Mouse (Mus musculus): ENCODE measurements around the gene Ephx3.
A peak's percentile ranks its signal among the peaks of the same experiment; 100 is the strongest.

The Ephx3 gene

DNA sequence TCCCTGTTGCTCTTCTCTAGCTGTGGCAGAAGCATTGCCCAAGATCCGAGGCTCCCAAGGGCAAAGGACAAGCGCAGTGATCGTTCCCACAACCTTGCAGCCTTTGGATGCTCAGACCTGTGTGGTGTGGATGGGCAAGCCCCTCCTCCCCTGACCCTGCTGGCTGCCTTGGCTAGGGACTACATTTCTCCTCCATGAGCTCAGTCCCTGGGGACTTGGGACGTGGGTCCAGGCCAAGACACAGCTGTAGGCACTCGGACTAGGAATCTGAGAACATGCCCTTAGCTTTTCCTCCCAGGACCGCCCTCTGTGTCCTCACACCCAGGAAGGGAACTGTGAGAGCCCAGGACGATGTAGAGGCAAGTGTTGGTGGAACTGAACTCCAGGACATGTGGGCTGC, 16.2 kb downstream of the Ephx3 start:
- DNase-seq (ENCODE audit: extremely low spot score), result no peak

DNA sequence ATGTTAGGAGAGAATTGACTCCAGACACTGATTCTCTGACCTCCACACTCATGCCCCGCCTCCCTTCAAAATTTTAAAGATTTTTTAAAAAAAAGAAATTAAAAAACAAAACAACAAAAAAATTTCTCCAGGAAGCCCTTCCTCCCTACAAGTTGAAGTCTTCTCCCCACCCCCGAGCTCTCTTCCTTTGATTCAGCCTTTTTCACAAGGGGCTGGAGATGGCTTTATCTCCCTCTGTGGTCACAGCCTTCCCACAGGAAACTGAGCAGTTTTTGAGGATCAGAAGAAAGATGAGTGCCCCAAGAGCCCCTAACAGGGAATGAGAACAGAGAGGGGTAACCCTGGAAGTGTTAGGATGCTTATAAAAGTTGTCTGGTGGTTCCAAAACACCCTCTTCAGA, 16.9 kb downstream of the Ephx3 start:
- no peak for DNase-seq (ENCODE audit: extremely low spot score)

DNA sequence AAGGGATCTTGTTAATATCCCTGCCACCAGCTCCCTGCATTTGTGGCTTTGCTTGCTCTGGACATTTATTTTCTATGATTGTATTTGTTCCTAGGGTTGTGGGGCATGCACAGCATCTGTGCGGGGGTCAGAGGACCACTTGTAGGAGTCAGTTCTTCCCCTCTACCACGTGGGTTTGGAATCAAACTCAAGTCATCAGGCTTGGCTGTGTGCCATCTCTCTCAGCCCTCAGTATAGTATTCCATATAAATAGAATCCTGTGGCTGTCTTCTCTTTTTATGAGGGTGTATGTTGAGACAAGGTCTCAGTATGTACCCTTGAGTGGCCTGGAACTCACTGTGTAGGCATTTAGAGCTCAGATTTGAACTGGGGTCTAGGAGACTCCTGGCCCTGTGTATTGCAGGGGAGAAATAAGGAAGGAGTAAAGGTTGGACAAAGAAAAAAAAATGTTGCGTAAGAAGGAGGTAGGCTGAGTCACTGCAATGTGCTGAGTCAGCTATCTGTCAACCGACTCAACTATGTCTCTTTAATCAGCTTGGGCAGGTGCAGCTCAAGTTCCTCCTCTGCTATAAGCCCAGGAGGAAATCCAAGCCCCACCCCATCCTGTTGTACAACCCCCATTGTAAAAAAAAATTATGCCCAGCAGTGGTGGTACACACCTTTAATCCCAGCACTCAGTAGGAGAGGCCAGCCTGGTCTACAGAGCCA, 19.7 kb downstream of the Ephx3 start:
- DNase-seq (ENCODE audit: extremely low spot score), result no peak

DNA sequence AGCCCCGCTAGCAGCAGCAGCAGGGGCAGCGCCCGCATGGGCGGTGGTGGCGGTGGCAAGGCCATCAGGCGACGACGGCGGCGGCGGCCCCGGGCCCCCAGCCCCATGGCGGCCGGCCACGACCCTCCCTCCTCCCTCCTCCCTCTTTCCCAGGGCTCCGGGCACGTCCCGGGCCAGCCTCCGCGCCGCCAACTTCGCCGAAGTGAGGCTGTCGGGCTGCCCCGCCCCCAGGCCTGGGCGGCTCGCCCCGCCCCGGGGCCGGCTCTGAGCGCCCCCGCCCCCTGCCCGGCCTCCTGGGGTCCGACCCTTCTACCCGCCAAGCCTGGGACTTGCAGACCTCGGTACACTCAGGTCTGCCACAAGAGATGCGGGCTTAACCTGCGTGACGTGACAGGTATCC, 22.7 kb downstream of the Ephx3 start, which contains the start of gene Notch3:
TSS of gene Notch3 (minus strand) at position 166 of the 400 bp plus-strand sequence.
- peak; percentile 88 for DNase-seq (ENCODE audit: extremely low spot score)

DNA sequence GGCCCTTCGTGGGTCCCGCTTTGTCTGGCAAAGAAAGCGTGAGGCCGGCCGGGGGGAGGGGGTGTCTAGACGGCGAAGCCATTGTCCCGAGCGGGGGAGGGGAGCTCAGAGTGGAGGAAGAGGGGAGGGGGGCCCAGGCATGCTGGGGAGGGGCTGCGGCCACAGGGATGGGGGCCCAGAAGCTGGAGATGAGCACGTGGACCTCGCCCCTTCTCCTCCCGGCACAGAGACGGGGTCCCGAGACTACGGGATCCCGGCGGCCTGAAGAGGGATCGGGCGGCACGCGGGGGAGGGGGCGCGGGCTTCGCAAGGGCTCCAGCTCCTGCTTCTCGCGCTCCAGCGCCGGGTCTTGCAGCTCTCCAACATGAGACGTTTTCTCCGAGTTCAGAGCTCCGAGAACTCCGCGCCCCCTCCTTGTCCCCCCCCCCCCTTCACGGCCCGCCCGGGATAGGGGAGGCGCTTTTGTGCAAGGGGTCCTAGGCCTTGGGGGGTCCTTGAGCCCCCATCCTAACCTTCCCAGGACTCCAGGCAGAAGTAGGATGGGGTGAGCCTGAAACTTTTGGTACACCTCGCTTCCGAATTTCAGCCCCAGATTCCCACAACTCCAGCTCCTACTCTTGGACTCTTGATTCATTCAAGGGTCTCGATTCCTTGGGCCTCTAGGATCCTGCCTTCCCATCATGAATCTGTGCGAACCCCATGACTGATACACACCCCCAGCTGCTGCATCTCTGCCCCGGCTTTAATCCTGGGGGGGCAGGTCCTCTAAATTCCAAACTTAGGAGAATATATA, 23.4 kb downstream of the Ephx3 start:
- peak; percentile 95 for DNase-seq (ENCODE audit: extremely low spot score)

DNA sequence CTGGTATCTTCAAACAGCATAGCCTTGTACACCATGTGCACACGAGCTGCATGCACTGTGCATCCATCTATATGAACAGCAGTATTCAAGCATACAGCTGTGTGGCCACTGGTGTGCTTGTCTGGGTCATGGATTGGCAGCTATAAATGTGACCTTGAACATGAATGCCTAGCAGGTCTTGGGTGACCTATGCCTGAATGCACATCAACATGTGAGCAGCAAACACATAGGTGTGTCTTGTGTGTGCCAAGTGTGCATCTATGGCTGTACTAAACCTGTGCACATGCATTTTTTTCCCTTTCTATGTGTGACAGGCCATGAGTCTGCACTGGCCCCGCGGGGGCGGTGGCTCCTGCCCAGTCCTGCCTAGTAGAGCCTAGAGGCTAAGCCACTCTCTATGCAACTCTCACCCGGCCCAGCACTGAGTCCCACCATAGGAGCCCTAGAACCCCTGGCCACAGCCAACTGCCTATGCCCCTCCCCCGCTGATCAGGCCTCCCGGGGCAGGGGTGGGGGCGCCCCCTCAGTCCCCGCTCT, 24.0 kb downstream of the Ephx3 start:
- DNase-seq (ENCODE audit: extremely low spot score), result no peak

DNA sequence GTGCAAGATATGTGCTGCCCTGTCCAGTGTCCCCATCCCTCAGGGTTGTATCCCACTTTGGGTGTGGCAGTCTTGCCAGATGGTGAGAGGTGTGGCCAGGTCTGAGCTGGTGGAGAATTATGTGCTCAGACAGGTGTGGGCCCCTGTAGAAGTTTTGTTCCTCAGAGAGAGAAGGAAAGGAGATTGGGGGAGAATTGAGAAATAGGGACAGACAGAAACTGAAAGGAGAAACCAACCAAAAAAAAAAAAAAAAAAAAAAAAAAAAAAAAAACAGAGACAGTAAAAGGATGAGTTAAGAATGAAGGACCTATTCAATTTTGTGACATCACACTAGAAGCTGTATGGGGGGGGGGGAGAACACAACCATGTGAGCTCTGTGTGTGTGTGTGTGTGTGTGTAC, 24.6 kb downstream of the Ephx3 start:
- no peak for DNase-seq (ENCODE audit: extremely low spot score)

DNA sequence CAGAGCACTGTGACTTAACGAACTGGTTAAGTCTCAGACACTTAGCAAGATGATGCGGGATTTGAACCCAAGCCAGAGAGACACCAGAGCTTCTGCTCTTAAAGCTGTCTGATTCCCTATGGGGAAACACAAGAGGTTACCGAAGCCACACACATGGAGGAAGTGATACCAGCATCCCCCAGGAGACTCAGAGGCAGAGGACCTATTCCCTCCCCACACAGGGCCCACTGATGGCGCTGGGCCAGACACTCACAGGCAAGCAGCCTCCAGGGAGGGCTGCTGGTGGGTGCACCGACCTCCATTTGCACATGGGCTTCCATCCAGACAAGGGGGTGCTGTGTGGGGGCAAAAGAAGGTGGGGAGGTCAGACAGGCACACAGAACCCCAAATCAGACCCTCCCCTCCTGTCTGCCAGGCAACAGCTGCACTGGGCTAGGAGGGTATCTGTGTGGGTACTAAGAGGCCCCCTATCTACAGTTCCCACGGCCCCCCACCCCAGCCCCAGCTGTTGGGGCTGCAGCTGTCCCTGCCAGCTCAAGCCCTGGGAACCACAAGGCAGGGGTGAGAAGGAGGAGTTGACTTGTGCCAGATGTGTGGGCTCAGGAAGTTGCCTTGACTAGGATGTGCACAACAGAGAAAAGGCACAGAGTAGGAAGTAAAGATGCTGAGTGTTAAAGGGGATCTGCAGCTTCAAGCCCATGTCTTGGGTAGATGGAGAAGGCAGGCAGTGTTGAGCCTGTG, 25.3 kb downstream of the Ephx3 start:
- DNase-seq (ENCODE audit: extremely low spot score), result no peak

DNA sequence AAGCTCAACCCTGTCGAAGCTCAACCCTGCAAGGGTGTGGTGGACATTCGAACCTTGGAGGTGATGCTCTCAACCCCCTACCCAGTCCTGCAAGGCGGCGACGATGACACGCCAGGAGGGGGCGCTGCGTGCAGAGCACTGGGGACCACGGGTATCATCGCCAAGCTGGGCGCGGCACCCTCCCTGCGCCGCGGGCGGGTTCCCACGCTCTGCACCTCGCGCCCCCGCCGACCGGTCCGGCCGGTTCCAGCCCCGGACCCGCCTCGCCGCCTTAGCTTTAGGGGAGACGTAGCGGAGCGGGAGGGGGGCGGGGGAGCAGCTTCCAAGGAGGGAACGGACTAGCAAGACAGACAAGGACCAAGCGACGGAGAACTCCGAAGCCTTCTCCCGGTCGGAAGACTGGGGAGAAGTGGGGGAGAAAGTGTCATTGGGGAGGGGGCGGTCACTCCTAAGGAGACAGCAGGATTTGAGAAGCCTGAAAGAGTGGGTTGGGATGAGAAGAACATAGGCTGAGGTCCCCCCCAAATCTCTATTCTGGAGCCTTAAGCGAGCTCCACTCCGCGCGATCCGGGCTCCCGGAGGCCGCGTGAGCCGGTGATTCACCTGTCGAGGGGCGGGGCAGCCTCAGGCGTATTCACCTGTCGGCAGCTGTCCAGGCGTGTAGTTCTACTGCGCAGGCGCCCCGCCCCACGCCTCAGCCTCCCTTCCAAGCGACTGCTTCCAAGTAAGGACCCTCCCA, 27.1 kb downstream of the Ephx3 start:
- DNase-seq (ENCODE audit: extremely low spot score), result peak; percentile 78

DNA sequence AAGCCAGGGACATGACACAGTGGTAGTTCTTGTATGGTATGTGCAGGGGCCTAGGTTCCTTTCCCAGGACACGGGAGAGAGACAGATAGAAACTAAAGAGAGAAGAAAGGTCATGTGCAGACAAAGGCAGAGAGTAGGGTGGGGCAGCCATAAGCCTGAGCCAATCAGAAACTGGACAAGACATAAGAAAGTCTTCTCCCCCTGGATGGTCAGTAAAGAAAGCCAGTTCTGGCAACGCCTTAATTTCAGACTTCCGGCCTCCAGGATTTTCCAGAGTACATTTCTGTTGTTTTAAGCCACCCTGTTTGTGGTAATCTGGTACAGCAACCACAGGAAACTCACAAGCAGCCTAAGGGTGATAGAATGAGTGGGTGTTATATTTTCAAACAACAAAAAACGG, 28.5 kb downstream of the Ephx3 start:
- no peak for DNase-seq (ENCODE audit: extremely low spot score)

DNA sequence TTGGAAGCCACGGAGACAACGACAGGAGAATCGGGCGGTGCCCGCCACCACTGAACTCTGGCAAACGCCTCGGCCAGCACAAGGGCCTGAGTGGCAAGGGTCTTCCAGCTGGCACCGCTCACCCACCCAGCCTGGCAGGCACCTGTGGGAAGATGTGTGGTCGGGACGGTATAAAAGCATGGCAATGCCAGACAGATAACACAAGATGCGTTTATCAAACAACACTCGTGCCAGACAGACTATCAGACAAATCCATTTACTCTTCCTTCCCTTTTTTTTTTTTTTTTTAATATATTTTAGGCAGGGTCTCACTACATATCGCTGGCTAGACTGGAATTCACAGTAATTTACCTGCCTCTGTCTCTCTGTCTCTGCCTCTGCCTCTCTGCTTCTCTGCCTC, 30.5 kb downstream of the Ephx3 start:
- DNase-seq (ENCODE audit: extremely low spot score), result no peak

DNA sequence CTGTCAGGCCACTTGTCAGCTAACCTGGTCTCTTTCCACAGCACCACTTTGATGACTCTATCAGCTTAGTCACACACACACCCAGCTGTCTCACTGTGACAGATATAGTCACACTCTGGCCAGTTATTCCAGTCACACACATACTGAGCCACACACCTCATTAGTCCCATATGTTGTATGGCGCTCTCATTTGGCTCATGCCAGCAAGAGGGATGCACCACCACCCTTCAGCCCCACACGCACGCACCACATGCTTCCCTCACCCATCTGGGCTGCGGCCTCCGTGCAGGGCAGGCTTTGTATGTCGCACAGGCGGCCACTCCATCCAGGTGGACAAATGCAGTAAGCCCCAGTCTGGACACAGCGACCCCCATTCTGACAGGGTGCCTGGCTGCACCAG, 42.6 kb downstream of the Ephx3 start:
- no peak for DNase-seq (ENCODE audit: extremely low spot score)

DNA sequence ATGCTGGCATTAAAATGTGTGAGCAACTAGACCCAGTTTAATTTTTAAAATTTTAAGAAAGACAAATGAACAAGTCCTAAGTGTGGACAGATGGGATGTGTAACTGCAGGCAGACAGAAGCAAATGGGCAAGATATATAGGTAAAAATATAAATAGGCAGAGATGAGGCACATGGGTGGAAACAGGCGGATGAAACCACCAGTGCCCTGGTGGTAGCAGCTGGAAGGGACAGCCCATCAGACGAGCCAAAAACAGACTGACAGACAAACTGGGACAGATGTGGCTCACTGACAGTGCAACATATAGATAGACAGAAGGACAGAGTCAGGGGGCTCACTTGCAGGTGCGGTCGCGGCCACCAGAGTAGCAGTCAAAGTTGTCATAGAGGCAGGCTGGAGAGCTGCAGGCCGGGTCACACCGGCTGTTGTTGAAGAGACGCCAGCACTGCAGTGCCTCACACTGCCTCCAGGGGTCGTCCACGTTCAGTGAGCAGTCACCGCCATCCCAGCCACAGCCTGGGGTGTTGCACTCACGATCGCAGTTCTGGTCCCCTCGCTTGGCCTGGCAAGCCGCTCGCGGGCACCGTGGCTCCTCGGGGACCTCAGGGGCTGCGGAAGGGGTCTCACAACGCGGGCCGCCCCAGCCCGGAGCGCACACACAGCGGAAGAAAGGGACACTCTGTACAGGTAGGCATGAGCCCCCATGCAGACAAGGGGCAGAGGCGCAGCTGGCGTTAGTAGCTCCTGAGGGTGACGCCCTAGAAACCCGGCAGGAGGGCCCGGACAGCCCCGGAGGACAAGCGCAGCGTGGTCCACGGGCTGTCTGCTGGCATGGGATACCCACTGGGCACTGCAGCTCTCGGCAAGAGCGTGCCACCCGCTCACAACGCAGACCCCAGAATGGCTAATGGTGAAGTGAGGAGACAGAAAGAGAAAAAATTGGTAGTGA, 46.2 kb downstream of the Ephx3 start:
- DNase-seq (ENCODE audit: extremely low spot score), result peak; percentile 79

DNA sequence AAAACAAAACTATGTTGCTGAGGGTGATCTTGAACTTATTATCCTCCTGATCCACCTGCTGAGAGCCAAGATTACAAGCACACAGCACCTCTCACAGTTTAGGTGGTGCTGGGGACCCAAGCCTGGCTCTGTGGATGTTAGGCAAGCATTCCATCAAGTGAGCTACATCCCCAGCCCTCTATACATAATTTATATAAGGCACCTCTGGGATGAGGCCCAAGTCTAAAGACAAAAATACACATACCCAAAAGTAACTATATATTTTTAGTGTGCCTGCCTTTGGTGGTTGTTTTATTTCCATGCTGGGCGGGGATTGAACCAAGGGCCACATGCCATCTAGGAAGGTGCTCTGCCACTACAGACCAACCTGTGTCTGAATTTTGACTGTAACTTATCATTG, 47.1 kb downstream of the Ephx3 start:
- no peak for DNase-seq (ENCODE audit: extremely low spot score)
